Mouse (Mus musculus): ENCODE data around the gene Umad1.

Umad1 gene

DNA sequence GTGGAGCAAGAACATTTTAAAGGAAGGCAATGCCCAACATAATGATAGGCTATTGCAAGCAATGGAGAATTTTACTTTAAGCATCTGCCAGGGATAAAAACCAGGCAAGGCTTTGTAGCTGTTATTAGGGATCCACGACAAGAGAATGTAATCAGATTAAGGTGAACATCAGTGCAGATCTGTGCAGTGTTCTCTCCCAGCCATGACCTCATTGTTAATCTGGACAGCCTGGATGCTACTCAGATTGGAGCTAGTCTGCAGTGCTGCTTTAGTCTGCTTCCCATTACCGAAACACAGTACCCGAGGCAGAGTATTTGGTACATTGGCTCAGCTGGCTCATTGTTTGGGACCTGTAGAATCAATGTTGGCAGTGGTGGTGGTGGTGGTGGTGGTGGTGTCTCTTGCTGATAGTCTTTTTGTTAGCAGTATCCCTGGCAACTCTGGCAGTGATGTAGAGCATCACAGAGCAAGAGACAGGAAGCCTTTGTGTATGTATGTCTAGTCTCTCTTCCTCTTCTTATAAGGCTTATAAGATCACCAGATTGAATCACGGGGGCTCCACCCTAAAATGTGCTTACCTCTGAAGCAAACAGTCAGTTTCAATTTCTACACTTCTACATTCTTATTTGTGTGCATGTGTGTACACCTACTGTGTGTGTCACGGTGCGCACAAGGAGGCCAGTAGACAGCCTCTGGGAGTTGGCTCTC, 245.6 kb downstream of the Umad1 start:
- peak; percentile 54 to 62 for DNase-seq (ENCODE audit: low read depth in 2 of 2, low spot score in 2 of 2)

DNA sequence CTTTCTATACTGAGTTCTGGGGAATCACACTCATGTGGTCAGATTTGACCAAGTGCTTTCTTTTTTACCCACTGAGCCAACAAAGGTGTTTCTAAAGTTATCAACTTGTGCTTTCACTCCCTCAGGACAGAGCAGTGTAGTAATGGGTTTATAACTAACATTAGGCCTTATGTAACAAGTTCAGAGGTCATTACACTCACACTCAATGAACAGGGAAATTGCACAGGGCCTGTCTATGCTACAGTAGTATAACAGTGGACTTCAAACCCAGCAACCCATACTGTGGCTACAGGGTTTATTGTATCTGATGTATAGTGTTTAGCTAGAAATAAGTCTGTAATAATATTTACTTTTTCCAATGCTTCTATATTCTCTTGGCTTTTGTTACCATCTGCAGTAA, 247.5 kb downstream of the Umad1 start:
- DNase-seq (ENCODE audit: low read depth in 2 of 2, low spot score in 2 of 2), result no peak

All from CD8-positive naive resting alpha-beta T cell, adult 2 months (primary cell).